Mouse (Mus musculus): ENCODE measurements around the gene Amhr2.

Amhr2 gene

DNA sequence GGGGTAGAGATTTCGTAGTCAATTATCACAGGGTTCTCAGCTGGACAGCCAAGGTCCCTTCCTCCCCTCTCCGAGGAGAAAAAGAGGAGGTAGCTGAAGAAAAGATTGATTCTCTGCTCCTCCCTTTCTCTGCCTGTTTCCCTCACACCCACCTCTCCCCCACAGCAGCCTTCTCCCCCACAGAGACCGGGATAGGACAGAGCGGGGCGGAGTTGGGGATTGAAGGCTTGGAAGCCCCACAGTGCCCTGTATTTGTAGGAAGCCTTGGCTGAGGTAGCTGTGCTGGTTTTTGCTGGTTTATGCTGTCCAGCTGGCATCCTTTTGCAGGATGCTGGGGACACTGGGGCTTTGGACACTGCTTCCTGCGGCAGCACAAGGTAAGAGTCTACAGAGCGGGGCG, at the start of gene Amhr2:
Gene Amhr2 (plus strand): TSS at position 222 of the 400 bp plus-strand sequence.
- DNase-seq, result no peak

DNA sequence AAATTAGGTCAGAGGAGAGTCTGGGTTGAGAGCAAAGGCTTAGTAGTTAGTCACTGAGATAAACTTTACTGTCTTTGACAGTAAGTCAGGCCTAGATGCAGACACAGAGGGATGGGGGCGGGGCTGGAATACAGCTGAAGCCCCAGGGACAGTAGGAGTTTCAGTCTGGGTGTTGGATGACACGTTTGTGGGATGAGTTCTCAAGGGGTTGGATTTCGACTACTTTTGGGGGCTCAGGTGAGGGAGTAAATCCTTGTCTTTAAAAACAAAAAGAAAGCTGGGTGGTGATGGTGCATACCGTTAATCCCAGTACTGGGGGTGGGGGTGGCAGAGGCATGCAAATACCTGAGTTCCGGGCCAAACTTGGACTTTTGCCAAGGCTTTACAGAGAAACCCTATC, 46.5 kb upstream of the Amhr2 start:
- DNase-seq, result no peak

DNA sequence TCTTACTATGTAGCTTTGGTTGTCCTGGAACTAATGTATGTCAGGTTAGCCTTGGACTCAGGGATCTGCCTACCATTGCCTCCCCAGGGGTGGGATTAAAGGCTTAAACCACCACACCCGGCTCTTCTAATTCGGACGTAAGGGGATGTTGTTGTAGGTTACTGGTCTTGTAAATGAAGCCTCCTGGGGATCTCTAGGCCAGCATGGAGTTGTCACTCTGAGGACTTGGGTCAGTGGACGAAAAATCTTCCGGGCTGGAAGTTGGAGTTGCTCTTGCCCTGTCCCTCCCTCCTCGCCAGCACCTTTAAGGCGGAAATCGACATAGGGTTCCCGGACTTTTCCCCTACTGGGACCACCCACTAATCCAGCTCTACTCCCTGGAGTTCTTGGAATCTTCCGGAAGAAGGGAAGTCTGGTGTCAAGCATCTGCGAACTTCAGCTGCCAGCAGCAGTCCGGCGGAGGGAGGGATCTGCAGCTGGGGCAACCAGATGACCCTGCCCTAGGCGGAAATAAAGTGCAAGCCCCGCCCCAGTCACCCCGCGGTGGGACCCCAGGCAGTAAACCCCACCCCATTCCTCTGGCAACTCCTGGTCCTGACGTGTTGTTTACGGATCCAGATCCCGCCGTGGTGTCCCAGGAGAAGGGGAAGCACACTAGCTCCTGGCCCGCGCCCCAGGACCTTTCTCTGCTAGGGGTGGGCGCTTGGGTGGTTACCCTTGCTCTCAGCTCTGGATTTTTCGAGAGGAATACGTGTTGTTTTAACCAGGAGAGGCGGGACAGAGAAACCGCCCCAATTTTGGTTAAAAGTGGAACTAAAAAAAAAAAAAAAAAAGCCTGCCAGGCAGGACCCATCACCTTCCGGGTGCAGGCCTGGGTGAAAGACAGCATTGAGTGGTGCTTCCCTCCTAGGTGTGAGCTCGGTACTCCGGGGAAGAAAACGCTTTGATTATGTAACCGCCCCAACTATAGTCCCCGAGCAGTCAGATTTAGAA, 45.6 kb upstream of the Amhr2 start:
- DNase-seq, result peak; percentile 85

DNA sequence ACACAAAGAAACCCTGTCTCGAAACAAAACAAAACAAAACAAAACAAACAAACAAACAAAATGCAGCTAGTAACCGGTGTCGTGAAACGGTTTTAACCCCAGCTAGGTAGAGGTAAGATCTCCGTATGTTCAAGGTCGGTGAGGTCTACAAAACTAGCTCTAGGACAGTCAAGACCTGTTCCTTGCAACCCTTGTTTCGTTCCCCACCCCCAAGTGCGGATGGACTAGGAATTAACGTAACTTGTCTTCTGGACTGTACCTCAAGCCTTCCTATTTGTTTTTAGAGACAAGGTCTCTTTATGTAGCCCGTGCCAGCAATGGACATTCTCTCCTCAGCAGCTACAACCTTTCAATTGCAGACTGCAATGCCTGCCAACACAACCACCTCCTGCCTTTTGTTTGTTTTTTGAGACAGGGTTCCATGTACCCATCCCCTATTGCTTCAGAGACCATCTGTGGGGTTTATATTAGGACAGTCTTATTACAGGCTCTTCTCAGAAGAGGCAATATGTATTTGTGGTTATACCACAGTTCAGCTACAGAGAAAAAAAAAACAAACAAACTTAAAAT, 44.6 kb upstream of the Amhr2 start:
- DNase-seq, result no peak

DNA sequence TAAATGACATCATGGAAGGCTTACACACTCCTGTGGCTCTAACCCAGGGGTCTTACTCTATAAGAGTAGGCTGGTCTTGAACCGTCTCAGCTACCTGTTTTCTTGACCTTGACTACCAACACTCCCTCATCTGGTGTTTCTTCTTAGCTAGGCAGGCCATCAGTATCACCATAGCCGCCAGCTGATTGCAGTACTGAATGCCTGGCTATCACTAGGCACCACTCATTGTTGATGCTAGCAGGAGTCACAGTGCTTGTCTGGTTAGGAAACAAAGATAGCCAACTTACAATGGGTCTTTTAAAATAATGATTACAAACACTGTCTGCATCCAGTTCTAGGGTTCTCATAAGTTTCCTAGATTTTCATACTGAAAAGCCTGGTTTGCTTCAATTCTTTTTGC, 43.9 kb upstream of the Amhr2 start:
- no peak for DNase-seq

DNA sequence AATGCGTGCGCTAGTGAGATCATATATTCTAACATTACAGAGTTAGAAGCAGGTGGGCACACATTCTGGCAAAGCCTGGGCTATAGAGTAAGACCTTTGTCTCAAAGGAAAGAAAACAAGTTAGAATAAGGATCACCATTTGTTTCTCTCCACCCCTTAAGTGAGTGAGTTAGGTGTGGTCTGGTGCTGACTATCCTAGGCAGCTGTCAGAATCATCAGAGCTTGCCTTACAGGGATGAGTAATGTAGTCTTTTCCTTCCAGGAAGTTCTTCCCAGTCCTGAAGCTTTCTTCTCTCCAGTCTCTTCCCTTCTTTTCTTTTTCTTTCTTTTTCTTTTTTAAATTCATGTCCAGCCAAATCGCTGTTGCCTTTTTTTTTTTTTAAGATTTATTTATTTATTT, 43.0 kb upstream of the Amhr2 start:
- no peak for DNase-seq

DNA sequence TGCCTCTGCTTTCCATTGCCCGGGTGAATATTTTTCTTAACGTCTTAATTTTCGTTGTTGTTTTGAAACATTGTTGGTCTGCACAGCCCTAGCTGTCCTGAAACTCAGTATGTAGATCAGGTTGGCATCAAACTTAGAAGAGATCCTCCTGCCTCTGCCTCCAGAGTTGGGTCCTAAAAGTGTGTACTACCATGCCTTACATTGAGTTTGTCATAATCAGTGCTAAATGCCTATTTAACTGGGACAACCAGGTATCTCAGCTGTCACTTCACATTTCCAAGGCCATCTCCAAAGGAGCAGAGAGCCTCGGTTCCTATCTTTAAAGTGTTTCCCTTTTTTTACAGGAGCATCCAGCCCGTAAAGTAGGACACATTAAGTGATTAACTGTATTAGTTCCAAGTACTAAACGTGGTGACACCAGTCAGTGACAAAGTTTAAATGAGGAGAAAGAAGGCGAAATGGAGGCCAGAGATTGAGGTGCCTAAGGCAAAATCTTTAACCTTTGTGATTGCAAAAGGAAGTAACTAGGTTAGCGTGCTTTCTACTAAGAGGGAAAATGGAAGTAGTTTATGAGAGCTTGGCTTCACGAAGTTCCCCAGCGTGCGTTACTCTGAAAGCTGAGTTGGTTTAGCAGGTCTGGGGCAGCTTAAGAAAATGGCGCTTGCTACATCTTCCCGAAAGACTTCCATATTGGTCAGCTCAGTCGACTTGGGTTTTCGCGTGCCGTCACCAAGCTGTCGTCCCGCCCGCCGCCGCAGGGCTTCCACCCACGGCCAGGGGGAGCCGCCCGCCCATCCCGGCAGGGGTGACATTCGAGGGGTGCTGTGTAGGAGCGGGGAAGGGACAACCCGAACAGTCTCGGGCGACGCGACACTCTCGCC, 40.3 kb upstream of the Amhr2 start:
- no peak for DNase-seq

DNA sequence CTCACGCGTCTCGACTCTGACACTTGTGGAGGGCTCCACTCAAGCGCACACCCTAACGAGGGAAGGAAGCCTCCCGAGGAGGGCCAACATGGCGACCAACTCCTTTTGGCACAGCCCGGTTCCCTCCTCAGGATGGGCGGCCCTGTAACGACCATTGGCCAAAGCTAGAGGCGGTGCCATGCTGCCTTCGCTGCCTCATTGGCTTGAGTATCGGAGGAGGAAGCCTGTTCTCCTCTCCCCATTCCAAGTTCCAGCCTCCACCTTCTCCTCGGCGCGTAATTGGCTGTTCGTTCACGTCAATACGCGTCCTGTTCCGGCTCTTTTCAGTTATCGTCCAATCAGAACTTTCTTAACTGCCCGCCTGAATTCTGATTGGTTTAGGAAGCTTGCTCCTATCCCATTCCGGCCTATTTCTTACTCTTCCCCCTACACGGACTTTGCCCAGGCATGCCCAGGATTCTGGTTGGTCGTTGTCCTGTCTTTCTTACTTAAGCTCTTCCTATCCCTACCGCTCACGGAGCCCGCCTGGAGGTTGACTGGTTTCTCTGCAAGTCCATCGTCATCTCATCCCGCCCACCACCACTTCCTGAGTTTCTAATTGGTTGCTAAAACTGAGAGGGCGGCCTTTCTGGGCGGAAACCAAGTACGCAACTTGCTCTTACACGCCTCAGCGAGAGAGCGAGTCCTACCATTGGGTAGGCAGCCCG, 39.5 kb upstream of the Amhr2 start, which contains the start of gene Sp1:
Gene Sp1 (plus strand): TSS at position 655 of the 707 bp plus-strand sequence.
- DNase-seq, result peak; percentile 90

DNA sequence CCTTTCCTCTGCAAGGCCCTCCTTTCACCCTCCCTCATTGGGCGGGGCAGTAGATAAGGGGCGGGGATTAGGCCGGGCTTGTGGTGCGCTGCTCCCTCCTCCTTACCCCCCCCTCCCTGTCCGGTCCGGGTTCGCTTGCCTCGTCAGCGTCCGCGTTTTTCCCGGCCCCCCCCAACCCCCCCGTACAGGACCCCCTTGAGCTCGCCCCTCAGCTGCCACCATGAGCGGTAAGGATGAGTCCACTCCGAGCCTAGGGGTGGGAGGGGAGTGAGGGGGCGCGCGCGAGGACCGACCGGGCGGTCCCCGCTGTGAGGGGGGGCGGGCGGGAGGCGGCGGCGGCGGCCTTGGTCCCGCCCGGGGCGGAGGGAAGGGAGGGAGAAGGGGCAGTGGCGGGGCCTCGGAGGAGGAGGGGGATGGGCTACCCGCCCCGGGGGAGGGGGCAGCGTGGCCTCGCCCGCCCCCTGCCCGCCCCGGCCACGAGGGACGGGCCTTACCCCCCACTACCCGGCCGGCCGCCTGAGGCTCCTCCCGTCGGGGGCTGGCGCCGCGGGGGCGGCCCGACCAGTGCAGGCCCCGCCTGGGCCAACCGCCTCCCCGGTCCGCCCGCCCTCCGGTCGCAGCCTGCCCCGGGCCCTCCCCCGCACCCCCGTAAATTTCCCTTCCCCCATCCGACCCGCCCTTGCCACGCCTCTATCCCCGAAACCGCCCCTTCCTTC, 38.8 kb upstream of the Amhr2 start:
- peak; percentile 96 for DNase-seq

DNA sequence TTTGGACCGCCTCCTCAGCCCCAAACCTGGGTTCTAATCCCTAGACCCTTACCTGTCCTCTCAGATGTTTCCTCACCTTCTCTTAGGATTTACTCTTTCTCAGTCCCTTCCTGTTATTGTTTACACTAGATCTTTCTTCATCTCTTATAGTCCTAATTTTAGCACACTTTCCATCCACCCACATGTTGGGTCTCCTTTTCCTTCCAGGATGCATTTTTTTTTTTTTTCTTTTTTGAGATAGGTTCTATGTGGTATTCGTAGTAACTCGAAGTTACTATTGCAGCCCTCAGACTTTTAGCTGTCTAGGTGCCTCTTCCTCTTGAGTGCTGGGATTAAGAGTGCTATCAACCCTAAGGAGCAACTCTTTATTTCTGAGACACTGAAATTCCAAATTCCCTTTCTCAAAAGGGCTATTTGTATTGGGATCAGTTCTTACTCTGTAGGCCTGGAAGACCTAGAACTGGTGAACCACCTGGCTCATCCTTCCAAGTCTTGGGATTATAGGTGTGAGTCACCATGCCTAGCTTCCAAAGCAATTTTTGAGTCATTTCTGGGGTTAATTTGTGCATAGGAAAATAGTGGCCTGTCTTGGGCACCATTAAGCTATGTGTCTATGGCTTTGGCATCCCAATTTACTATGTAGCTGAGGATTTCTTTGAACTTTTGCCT, 38.1 kb upstream of the Amhr2 start:
- no peak for DNase-seq

DNA sequence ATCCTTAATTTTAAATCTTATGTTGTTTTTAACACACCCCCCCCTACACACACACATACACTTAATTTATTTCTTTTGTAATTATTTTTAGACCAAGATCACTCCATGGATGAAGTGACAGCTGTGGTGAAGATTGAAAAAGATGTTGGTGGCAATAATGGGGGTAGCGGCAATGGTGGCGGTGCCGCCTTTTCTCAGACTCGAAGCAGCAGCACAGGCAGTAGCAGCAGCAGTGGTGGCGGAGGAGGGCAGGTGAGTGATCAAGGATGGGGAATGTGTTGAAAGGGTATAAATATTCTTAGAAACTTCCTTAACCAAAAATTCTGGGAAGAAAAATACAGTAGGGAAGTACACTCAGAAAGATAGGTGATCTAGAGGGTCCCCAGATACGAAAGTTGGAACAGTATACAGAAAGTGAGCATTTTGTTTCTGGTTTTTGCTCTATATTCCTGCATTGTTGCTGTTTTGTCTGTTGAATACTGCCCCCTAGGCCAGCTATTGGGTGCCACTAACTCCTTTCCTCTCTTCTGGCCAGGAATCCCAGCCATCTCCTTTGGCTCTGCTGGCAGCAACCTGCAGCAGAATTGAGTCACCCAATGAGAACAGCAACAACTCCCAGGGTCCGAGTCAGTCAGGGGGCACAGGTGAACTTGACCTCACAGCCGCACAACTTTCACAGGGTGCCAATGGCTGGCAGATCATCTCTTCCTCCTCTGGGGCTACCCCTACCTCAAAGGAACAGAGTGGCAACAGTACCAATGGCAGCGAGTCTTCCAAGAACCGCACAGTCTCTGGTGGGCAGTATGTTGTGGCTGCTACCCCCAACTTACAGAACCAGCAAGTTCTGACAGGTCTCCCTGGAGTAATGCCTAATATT, 37.2 kb upstream of the Amhr2 start:
- no peak for DNase-seq

DNA sequence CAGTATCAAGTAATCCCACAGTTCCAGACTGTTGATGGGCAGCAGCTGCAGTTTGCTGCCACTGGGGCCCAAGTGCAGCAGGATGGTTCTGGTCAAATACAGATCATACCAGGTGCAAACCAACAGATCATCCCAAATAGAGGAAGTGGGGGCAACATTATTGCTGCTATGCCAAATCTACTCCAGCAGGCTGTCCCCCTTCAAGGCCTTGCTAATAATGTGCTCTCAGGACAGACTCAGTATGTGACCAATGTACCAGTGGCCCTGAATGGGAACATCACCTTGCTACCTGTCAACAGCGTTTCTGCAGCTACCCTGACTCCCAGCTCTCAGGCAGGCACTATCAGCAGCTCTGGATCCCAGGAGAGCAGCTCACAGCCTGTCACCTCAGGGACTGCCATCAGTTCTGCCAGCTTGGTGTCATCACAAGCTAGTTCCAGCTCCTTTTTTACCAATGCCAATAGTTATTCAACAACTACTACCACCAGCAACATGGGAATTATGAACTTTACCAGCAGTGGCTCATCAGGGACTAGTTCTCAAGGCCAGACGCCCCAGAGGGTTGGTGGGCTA, 36.5 kb upstream of the Amhr2 start:
- DNase-seq, result no peak

DNA sequence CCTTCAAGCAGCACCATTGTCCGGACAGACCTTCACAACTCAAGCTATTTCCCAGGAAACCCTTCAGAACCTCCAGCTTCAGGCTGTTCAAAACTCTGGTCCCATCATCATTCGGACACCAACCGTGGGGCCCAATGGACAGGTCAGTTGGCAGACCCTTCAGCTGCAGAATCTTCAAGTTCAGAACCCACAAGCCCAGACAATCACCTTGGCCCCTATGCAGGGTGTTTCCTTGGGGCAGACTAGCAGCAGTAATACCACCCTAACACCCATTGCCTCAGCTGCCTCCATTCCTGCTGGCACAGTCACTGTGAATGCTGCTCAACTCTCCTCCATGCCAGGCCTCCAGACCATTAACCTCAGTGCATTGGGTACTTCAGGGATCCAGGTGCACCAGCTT, 35.9 kb upstream of the Amhr2 start:
- DNase-seq, result no peak

DNA sequence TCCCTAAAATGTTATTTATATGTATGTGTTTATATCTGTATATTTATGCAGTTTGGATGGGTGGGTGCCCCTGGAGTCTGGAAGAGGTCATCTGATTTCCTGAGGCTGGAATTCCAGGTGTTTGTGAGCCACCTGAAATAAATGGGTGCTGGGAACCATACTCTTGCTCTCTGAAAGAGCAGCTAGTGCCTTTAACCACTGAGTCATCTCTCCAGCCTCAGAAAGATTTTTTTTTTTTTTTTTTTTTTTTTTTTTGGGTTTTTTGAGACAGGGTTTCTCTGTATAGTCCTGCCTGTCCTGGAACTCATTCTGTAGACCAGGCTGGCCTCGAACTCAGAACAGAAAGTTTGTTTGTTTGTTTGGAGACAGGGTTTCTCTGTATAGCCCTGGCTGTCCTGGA, 34.1 kb upstream of the Amhr2 start:
- DNase-seq, result no peak

DNA sequence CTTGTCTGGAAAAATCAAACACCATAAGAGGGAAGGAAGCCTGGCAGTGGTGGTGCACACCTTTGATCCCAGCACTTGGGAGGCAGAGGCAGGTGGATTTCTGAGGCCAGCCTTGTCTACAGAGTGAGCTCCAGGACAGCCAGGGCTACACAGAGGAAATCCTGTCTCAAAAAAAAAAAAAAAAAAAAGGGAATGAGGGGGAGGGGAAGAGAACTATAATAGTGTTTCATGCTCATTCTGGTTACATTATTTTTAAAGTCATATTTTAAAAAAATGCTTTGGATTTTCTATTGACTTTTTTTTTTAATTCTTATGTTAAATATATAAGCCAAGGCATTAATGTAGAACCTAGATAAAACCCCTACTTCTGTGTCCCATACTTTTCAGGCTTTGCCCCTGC, 31.5 kb upstream of the Amhr2 start:
- no peak for DNase-seq

DNA sequence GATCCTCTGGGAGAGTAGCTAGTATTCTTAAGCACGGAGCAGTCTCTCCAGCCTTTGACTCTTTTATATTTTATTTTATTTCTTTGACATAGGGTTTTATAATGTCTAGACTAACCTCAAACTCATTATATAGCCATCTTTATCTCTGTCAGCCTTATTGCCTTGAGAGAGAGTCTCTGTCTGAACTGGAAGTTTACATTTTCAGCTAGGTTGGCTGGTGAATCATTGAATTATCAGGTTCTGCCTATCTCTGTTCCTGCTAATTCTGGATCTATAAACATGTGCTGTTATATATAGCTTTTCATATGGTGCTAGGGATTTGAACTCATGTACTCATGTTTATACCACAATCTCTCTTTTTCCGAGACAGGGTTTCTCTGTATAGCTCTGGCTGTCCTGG, 27.6 kb upstream of the Amhr2 start:
- DNase-seq, result no peak

DNA sequence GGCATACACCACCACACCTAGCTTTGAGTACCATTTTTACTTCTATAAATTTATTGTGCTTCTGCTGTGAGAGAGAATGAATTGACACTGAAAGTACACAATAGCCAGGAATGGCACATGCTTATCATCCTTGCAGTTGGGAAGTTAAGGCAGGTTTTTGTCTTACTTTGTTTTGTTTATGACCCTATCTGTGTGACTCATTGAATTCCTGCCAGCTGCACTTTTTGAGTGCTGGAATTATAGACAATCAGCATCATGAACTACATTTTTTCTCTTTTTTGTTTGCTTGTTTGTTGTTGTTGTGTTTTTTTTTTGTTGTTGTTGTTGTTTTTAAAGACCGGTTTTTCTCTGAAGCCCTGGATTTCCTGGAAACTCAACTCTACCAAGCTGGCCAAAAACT, 24.2 kb upstream of the Amhr2 start:
- no peak for DNase-seq

DNA sequence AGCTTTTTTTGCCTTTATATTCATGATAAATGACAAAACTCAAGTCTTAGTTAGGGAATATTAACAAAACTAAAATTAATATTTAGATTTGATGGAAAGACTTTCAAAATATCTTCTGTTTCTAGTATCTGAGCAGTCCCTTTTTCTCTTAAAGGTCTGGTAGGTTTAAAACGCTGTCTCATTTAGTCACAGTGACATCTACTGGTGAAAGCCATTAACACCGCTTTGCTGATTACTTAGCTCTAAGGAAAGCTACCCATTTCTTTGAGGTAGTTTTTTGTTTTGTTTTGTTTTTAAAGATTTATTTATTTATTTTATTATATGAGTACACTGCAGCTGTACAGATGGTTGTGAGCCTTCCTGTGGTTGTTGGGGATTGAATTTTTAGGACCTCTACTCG, 23.7 kb upstream of the Amhr2 start:
- DNase-seq, result peak; percentile 50

DNA sequence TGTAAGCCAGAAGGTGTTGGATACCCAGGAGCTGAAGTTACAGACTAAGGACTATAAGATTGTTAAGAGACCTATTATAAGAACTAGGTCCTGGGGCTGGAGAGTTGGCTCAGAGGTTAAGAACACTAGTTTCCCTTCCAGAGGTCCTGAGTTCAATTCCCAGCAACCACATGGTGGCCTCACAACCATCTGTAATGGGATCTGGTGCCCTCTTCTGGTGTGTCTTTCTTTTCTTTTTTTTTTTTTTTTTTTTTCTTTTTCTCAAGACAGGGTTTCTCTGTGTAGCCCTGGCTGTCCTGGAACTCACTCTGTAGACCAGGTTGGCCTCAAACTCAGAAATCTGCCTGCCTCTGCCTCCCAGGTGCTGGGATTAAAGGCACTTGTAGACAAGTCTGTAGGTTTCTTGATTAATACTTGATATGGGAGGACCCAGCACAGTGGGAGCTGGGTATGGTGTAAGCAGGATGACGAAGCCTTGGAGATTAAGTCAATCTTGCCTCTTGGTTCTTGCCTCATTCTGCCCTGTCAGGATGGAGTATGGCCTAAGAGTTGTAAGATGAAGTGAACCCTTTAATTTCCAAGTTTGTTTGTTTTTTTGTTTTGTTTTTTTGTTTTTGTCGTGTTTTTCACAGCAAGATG, 21.4 kb upstream of the Amhr2 start:
- DNase-seq, result no peak

DNA sequence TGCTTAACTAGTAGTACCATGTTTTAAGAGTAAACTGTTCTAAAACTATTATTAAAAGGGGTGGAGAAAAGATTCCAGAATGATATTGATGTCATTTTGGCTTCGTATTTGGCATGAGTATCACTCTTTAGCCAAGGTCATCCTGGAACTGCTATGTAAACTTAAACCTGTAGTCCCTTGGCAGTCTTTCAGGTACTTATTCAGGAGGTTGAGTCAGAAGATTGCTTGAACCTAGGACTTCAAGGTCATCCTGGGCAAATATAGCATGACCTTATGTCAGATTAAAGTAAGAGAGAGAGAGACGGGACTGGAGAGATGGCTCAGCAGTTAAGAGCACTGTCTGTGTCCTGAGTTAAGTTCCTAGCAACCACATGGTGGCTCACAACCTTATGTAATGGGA, 20.5 kb upstream of the Amhr2 start:
- DNase-seq, result no peak

All from thymus, postnatal 4 days (tissue).